Mouse (Mus musculus) activated CD4-positive, CD25-positive, alpha-beta regulatory T cell (primary cell): ENCODE data around the gene Abcg8. TPM values are rescaled to one million over a fixed set of nuclear protein-coding genes. Genes with fewer than 3 reads are reported as not detected.

Experiments
- polyA plus RNA-seq, 2 experiments: library from polyadenylated mRNA; unstranded; fragments of 100-300 nt; shearing (Covaris generic); gene quantifications; one replicate each; pipeline ENCODE4 v1.2.1; 2017

Abcg8 gene
- polyA plus RNA-seq = not detected

DNA sequence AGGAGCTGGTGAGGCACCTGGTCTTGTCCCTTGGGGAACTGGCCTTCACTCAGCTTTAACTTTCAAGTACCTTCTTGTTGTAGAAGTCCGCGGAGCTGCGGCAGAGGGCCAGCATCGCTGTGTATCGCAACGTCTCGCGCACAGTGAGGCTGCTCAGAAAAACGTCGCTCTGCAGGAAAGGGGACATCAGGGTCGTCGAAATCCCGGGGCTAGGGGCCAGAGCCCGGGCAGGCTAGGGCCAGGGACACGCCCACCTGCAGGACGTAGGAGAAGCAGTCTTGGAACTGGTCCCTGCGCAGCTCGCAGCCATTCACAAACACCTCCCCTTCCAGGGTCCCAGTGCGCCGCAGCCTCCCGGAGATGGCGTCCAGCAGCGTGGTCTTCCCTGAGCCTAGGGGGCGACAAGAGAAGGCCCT, at the start of gene Abcg8:
TSS of gene Abcg8 (plus strand) at position 352 of the 416 bp plus-strand sequence.

DNA sequence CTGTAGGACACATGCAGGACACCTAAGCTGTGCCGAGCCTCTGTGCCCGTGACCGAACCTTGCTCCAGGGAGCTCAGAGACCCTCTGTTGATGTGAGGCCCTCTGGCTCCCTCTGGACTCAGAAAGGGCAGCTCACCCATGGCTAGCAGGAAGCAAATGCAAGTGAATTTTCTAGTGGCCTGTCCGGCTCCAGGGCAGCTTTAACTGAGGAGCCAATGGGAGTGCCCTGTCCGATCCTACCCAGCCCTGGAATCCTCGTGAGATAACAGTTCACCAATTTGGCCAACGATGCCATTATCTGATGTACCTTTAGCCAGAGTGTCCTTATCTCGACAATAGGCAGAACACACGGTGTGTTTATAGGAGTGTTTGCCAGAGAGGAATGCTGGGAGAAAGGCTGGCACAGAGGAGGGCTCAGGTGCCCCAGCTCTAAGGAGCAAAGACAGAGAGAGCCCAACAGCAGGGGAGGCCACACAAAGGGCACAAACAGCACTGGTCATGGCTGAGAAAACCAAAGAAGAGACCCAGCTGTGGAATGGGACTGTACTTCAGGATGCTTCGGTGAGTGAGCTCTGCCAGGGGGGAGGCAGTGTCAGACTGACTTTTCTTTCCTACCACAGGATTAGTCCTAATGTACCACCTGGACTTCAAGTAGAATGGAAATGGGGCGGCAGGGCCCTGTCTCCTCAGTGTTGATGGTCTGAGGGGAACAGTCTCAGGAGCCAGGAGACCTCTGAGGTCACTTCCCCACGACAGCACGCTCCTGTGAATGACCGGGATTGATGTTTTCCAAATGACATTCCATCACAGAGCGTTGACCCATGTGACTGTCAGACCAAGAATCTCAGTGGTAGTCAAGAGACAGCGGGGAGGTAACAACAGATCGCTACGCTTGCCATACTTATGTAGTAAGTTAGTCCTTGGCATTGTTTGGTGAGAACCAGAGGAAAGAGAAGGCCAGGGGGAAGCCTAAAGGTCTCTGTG, 6.9 kb downstream of the Abcg8 start, which contains the start of gene Abcg5:
TSS of gene Abcg5 (minus strand) at position 278 of the 984 bp plus-strand sequence.

Other genes with a start within 250 kb of the Abcg8 start
- 10 to 100 TPM; 49.5 to 62.1 TPM for gene Thada, start 210.1 kb upstream of the Abcg8 start, polyA plus RNA-seq
- gene Plekhh2, start 164.4 kb upstream of the Abcg8 start, polyA plus RNA-seq = under 1 TPM in 1 of 2 experiments, not detected in 1; 0.17 TPM
- 1 to 10 TPM in 1 of 2 experiments, under 1 TPM in 1; 0.34 to 1.2 TPM for gene Dync2li1, start 49.8 kb upstream of the Abcg8 start, polyA plus RNA-seq
- under 1 TPM in 1 of 2 experiments, not detected in 1; 0.68 TPM for gene Abcg5, start 6.7 kb downstream of the Abcg8 start, polyA plus RNA-seq
- gene Lrpprc, start 114.5 kb downstream of the Abcg8 start, polyA plus RNA-seq = 10 to 100 TPM; 32.8 to 40.7 TPM